Mouse (Mus musculus) kidney, adult 9 months (tissue): Measurements from ENCODE around the gene Ahr.

ENCODE experiments used
- DNase-seq: peaks from one replicate; pipeline ENCODE4 v3.0.0; 2022

Ahr gene

DNA sequence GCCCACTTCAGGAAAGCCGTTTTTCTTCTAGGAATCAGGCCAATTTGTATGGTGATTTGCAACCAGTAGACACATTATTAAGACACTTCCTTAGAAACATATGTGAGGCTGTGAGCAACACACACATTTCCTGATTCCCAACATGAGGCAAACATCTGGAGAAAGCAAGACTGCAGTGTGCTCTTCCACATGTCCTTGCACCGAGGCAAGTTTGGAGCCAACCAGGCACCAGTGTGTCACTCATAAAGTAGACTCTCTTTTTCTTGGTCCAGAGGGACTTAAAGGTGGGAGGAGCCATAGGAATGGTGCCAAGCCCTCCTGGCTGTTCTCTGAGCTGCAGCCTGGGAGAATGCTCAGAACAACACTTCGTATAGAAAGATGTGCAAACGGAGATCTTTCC is 39.6 kb downstream of the Ahr start:
- no peak for DNase-seq

GRCm38 (mm10) chr12:35480764-35481163 is 54.1 kb downstream of the Ahr start:
- no peak for DNase-seq

- no peak for DNase-seq
Observed at GRCm38 (mm10) chr12:35478906-35479305, 55.9 kb downstream of the Ahr start.

DNA sequence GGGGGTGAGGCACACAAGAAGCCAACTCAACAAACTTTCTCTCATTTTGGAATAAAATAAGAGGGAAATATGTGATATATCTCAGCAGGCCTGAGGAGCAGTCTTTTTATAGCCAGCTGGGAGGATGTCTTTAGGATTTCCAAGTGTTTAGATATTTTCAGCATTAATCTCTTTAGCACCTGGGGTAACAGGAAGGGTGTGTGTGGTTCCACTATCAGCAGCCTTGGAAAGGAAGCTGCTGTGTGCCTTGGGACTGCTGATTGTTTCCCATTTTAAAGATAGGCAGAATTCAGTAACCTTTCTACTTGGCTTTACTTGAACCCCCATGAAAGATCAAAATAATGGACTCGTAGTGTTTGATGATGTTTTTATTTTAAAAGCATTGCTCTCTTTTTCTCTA is 71.4 kb downstream of the Ahr start:
- peak; percentile 17 for DNase-seq

- no peak for DNase-seq
Observed at GRCm38 (mm10) chr12:35462667-35463066, 72.2 kb downstream of the Ahr start.

DNA sequence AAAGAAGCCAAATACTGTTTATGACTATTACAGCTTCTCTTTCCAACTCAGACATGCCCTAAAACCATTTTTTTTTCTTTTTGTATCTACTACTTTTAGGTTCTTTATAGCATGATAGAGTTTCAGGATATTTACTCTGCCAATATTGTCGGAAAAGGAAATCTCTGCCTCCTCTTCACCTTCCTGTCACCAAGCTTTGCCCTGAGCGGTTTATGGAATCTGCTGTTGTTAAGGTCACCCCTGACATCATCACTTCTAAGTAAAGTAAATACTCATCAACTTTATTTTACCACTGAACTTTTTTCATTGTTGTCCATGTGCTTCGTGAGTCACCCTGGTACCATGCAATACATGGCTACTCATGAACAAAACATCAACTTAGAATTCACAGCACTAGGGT is 75.2 kb downstream of the Ahr start:
- peak; percentile 28 for DNase-seq
